Mouse (Mus musculus) ES-E14 (cell line): ENCODE data around the gene Zfp451. TPM values are rescaled to one million over a fixed set of nuclear protein-coding genes. Genes with fewer than 3 reads are reported as not detected.

Source experiments
- DNase-seq: peaks from one replicate; pipeline ENCODE4 v3.0.0-alpha.2; 2013; ENCODE audit warnings: low read depth, low spot score
- H3K27ac ChIP-seq: 2 replicates; pipeline ENCODE4 v1.5.1; 2012; ENCODE audit warnings: low read depth, mild to moderate bottlenecking, low read length, moderate library complexity, mixed read lengths; ENCODE audit not compliant: poor library complexity, insufficient read depth, severe bottlenecking
- H3K36me3 ChIP-seq: 2 replicates; pipeline ENCODE4 v1.6.1; 2012; ENCODE audit warnings: mild to moderate bottlenecking, low read length, moderate library complexity, mixed read lengths; ENCODE audit not compliant: control insufficient read depth, poor library complexity, insufficient read depth, severe bottlenecking
- H3K4me1 ChIP-seq, 2 experiments: fragments of 150-350 bp in 1 of 2; sonication (generic) in 1 of 2; 2 replicates each; pipeline ENCODE4 v1.6.1; 2012; ENCODE audit warnings: low read length in 2 of 2, mild to moderate bottlenecking in 1 of 2, mixed read lengths in 1 of 2; ENCODE audit not compliant: control insufficient read depth in 2 of 2, insufficient read depth in 2 of 2, poor library complexity in 1 of 2
- H3K4me3 ChIP-seq, 2 experiments: fragments of 150-350 bp in 1 of 2; sonication (generic) in 1 of 2; 2 replicates each; pipeline ENCODE4 v1.5.1; 2012; ENCODE audit warnings: low read length in 2 of 2, low read depth in 1 of 2, mild to moderate bottlenecking in 1 of 2, mixed read lengths in 1 of 2; ENCODE audit not compliant: insufficient read depth in 1 of 2, poor library complexity in 1 of 2, severe bottlenecking in 1 of 2
- H3K9ac ChIP-seq: 2 replicates; pipeline ENCODE4 v1.6.1; 2012; ENCODE audit warnings: low read depth, mild to moderate bottlenecking, low read length, mixed read lengths; ENCODE audit not compliant: poor library complexity, insufficient read depth, severe bottlenecking
- H3K9me3 ChIP-seq: fragments of 150-350 bp; sonication (generic); 2 replicates; pipeline ENCODE4 v1.6.1; 2012; ENCODE audit warnings: low read depth, mild to moderate bottlenecking, low read length; ENCODE audit not compliant: control insufficient read depth, insufficient read depth
- CHD2 ChIP-seq: IDR thresholded peaks from 2 replicates; pipeline ENCODE4 v1.6.1; 2014; ENCODE audit warnings: mild to moderate bottlenecking, low read depth, low read length, inconsistent platforms
- HCFC1 ChIP-seq: IDR thresholded peaks from 2 replicates; pipeline ENCODE4 v1.6.1; 2012; ENCODE audit warnings: low read length, inconsistent platforms, borderline replicate concordance; ENCODE audit not compliant: insufficient read depth
- MAFK ChIP-seq: IDR thresholded peaks from 2 replicates; pipeline ENCODE4 v1.6.1; 2014; ENCODE audit warnings: mild to moderate bottlenecking, low read depth, low read length, inconsistent platforms; ENCODE audit not compliant: insufficient read depth
- ZC3H11A ChIP-seq: IDR thresholded peaks from 2 replicates; pipeline ENCODE4 v1.6.1; 2012; ENCODE audit warnings: low read depth, mild to moderate bottlenecking, inconsistent platforms, low read length, borderline replicate concordance
- ZNF384 ChIP-seq: IDR thresholded peaks from 2 replicates; pipeline ENCODE4 v1.6.1; 2012; ENCODE audit warnings: low read depth, low read length, inconsistent platforms
- in situ Hi-C, 2 experiments: fragments of 600-800 bp; cut with MboI; formaldehyde crosslinking; loops; one replicate each; pipeline ENCODE4 v1.15.1; 2025; ENCODE audit warnings: low sequenced_read_pairs in 2 of 2, inconsistent platforms in 1 of 2; ENCODE audit not compliant: unreplicated experiment in 2 of 2
- total RNA-seq: library from RNA; depleted of rRNA; stranded (reverse); fragments of 300-350 nt; gene quantifications from 2 replicates; pipeline ENCODE4 v1.2.3, GENCODE M21; 2012

Gene Zfp451
- total RNA-seq, 1 experiment = 27.7 TPM

DNA sequence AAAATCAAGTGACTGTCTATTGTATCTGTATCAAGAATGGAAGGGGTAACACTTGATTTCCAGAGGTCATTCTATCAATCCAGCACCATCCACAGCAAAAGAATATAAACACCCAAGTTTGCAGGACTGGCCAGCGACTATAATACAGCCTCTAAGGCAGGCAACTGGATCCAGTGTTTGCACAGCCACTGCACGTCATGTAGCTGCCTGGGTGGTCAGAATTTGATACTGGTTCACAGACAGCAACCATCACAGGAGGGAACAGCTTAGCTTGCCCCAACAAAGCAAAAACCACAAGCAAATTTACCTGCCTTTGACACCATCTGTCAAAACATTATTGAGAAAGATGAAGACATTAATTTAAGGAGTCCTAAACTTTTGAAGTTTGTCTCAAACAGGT lies 50.6 kb downstream of the Zfp451 start:
- Histone ChIP-seq H3K27ac (no peak overlapping the region), H3K9ac (no peak overlapping the region), H3K9me3 (no peaks in the 10 kb centered on the region), H3K36me3 (peaks cover 3% of the 10 kb centered on the region), H3K4me1 (no peaks in the 10 kb centered on the region), H3K4me3 (no peak overlapping the region)
- in situ Hi-C loops = no loop called here
- TF ChIP-seq MAFK (no peak), ZNF384 (no peak), CHD2 (no peak), HCFC1 (no peak), ZC3H11A (no peak)
- DNase-seq = no peak

GRCm38 (mm10) chr1:33758488-33758887 lies 55.9 kb downstream of the Zfp451 start:
- H3K9ac ChIP-seq = no peak overlapping the region
- no peak for TF ChIP-seq HCFC1
- TF ChIP-seq CHD2 = no peak
- no peaks in the 10 kb centered on the region for H3K9me3 ChIP-seq
- in situ Hi-C loops = no loop called here
- H3K4me3 ChIP-seq = no peak overlapping the region
- peaks cover 5 to 6% of the 10 kb centered on the region in 2 experiments; a peak in 3 of 4 replicates for H3K4me1 ChIP-seq
- H3K27ac ChIP-seq = no peak overlapping the region
- no peak for DNase-seq
- no peaks in the 10 kb centered on the region; the same call in 1 of the 2 replicates for H3K36me3 ChIP-seq

- no peaks in the 10 kb centered on the region; the same call in 1 of the 2 replicates for H3K36me3 ChIP-seq
- in situ Hi-C loops = no loop called here
- no peak within 1 kb of the TSS for H3K27ac ChIP-seq
- H3K4me3 ChIP-seq = peak within 1 kb of the TSS; percentile 64 to 85
- peaks cover 5 to 6% of the 10 kb centered on the region in 2 experiments; a peak in 3 of 4 replicates for H3K4me1 ChIP-seq
- TF ChIP-seq ZC3H11A (no peak), HCFC1 (no peak), ZNF384 (no peak), CHD2 (no peak), MAFK (no peak)
- DNase-seq = no peak
- peak within 1 kb of the TSS; percentile 47 for H3K9ac ChIP-seq
- no peaks in the 10 kb centered on the region for H3K9me3 ChIP-seq
These were observed 56.8 kb downstream of the Zfp451 start, which contains the start of gene Bag2 for GRCm38 (mm10) chr1:33757491-33758041. Gene Bag2 (minus strand): TSS chr1:33757795.

GRCm38 (mm10) chr1:33757033-33757413 lies 57.4 kb downstream of the Zfp451 start:
- Histone ChIP-seq H3K36me3 (no peaks in the 10 kb centered on the region; the same call in 1 of the 2 replicates), H3K4me1 (peaks cover 5 to 6% of the 10 kb centered on the region in 2 experiments; a peak in 3 of 4 replicates), H3K9me3 (no peaks in the 10 kb centered on the region), H3K27ac (no peak overlapping the region), H3K9ac (peak overlapping the region; percentile 47), H3K4me3 (peak overlapping the region; percentile 64 to 85)
- no peak for DNase-seq
- TF ChIP-seq ZC3H11A = no peak
- no peak for TF ChIP-seq CHD2
- in situ Hi-C loops = no loop called here
